In genomic region chr4:156185950-156186850, GRCm38 (mm10) we compare ENCODE assay signal across 8 mouse cellular contexts. TPM values are rescaled to one million over a fixed set of nuclear protein-coding genes. Genes with fewer than 3 reads are reported as not detected.
DNase-seq lines count a peak whose midpoint lies in the region; ATAC-seq and TF ChIP-seq lines count a peak whose summit lies in the region.

No protein-coding gene starts in this region.

- peaks cover 53% of the 10 kb centered on the region for H3K36me3 ChIP-seq in heart, embryonic 13.5 days
- peaks cover 13% of the 10 kb centered on the region; the same call in 1 of the 2 replicates for H3K36me3 ChIP-seq in forebrain, postnatal 0 days (ENCODE audit: insufficient read depth)
- H3K36me3 ChIP-seq in midbrain, embryonic 15.5 days (replicated peaks), result no peaks in the 10 kb centered on the region

- peaks cover 68% of the 10 kb centered on the region for H3K4me1 ChIP-seq in heart, embryonic 13.5 days
- peaks cover 13% of the 10 kb centered on the region for H3K4me1 ChIP-seq in cortical plate, adult 2 months (ENCODE audit: control insufficient read depth, insufficient read depth, low read length)
- peaks cover 68% of the 10 kb centered on the region for H3K4me1 ChIP-seq in forebrain, postnatal 0 days (ENCODE audit: insufficient read depth)
- H3K4me1 ChIP-seq in midbrain, embryonic 15.5 days, result peaks cover 83% of the 10 kb centered on the region

- no peak for DNase-seq in heart, adult 11 months
- DNase-seq in forebrain, postnatal 0 days, result peak; percentile 80
- DNase-seq in left cerebral cortex, postnatal 36 days (ENCODE audit: low spot score in 2 of 2), result peak; percentile 59 to 74
- no peak for DNase-seq in spleen, postnatal 14 days (ENCODE audit: low spot score in 2 of 2)

- no peaks in the 10 kb centered on the region for H3K27me3 ChIP-seq in heart, embryonic 13.5 days (replicated peaks)
- H3K27me3 ChIP-seq in forebrain, postnatal 0 days (ENCODE audit: insufficient read depth, low read length), result no peaks in the 10 kb centered on the region
- no peaks in the 10 kb centered on the region for H3K27me3 ChIP-seq in midbrain, embryonic 15.5 days (replicated peaks)

- no peak for TF ChIP-seq CTCF in cortical plate, adult 2 months (IDR thresholded peaks at IDR 0.05; ENCODE audit: extremely low read depth, insufficient read depth, low read length)
- peak; percentile 45 for TF ChIP-seq CTCF in forebrain, postnatal 0 days (IDR thresholded peaks at IDR 0.05; ENCODE audit: low read depth)

- intact Hi-C loops in left cerebral cortex, postnatal 36 days (cut with DNase I), result no loop called here

- peak overlapping the region; percentile 68 for H3K4me2 ChIP-seq in heart, embryonic 13.5 days
- H3K4me2 ChIP-seq in forebrain, postnatal 0 days (ENCODE audit: low read depth), result peak overlapping the region; percentile 87
- H3K4me2 ChIP-seq in midbrain, embryonic 15.5 days, result peak overlapping the region; percentile 76

- H3K27ac ChIP-seq in heart, embryonic 13.5 days (replicated peaks), result peak overlapping the region; percentile 64
- peak overlapping the region; percentile 77; the same call in 1 of the 2 replicates for H3K27ac ChIP-seq in cortical plate, adult 2 months (ENCODE audit: insufficient read depth, low read length)
- peak overlapping the region; percentile 86 for H3K27ac ChIP-seq in forebrain, postnatal 0 days (ENCODE audit: low read depth, low read length)
- peak overlapping the region; percentile 95 for H3K27ac ChIP-seq in midbrain, embryonic 15.5 days

- peak; percentile 58; the same call in 1 of the 2 replicates for TF ChIP-seq POLR2A in cortical plate, adult 2 months (IDR thresholded peaks at IDR 0.05; ENCODE audit: extremely low read depth, insufficient read depth, low read length)

- H3K4me3 ChIP-seq in heart, embryonic 13.5 days, result peak overlapping the region; percentile 47
- H3K4me3 ChIP-seq in cortical plate, adult 2 months (ENCODE audit: insufficient read depth, low read length), result peak overlapping the region; percentile 72
- peak overlapping the region; percentile 47 for H3K4me3 ChIP-seq in forebrain, postnatal 0 days (ENCODE audit: low read depth, low read length)
- peak overlapping the region; percentile 56 for H3K4me3 ChIP-seq in midbrain, embryonic 15.5 days

- H3K9ac ChIP-seq in heart, embryonic 13.5 days, result peak overlapping the region; percentile 81
- peak overlapping the region; percentile 74 for H3K9ac ChIP-seq in forebrain, postnatal 0 days
- peak overlapping the region; percentile 79 for H3K9ac ChIP-seq in midbrain, embryonic 15.5 days

- 6% methylated on average over 30 of the region's 31 CpGs for WGBS in heart, embryonic 13.5 days
- WGBS in forebrain, postnatal 0 days, result 3% methylated on average over 31 of the region's 31 CpGs
- WGBS in midbrain, embryonic 15.5 days, result 2% methylated on average over 31 of the region's 31 CpGs

- ATAC-seq in heart, embryonic 13.5 days (ENCODE audit: extremely low read depth, insufficient number of reproducible peaks, low FRiP score, low TSS enrichment), result no peak
- ATAC-seq in forebrain, postnatal 0 days, result peak; percentile 81
- ATAC-seq in midbrain, embryonic 15.5 days (replicated peaks), result peak; percentile 62
- no peak for ATAC-seq in CD4-positive, CD25-positive, alpha-beta regulatory T cell, adult 4 months

- H3K9me3 ChIP-seq in heart, embryonic 13.5 days, result no peaks in the 10 kb centered on the region
- H3K9me3 ChIP-seq in forebrain, postnatal 0 days (ENCODE audit: low read length), result no peaks in the 10 kb centered on the region
- H3K9me3 ChIP-seq in midbrain, embryonic 15.5 days, result no peaks in the 10 kb centered on the region

RNA-seq across cellular contexts. Expression of gene Agrn, which starts 11.1 kb away (rescaled TPM):
- 43.8 and 45.3 TPM in 2 replicates for polyA plus RNA-seq in heart, embryonic 13.5 days (2015; fragmentation: Nextera tagmentation; extraction: Ambion mirVana)
- polyA plus RNA-seq in cortical plate, adult 2 months (2012; rRNA removed), result 186 and 206 TPM in 2 replicates
- 218 and 261 TPM in 2 replicates for total RNA-seq in forebrain, postnatal 0 days (2014; rRNA removed)
- polyA plus RNA-seq in forebrain, postnatal 0 days (2015; fragmentation: Nextera tagmentation; extraction: Ambion mirVana), result 48.2 and 61.3 TPM in 2 replicates
- 100 to 1,000 TPM; 126 to 150 TPM for total RNA-seq in left cerebral cortex, postnatal 36 days (2021)
- 141 and 142 TPM in 2 replicates for polyA plus RNA-seq in midbrain, embryonic 15.5 days (2015; fragmentation: Nextera tagmentation; extraction: Ambion mirVana)
- 1 to 10 TPM; 3.6 to 3.9 TPM for polyA plus RNA-seq in CD4-positive, CD25-positive, alpha-beta regulatory T cell, adult 4 months (2017; shearing (Covaris generic))

RNA-seq across cellular contexts. Expression of gene Isg15, which starts 14.4 kb away (rescaled TPM):
- polyA plus RNA-seq in heart, embryonic 13.5 days (2015; fragmentation: Nextera tagmentation; extraction: Ambion mirVana), result 3.5 and 4.3 TPM in 2 replicates
- polyA plus RNA-seq in cortical plate, adult 2 months (2012; rRNA removed), result 5.6 and 8.8 TPM in 2 replicates
- total RNA-seq in forebrain, postnatal 0 days (2014; rRNA removed), result 1.4 and 2.2 TPM in 2 replicates
- polyA plus RNA-seq in forebrain, postnatal 0 days (2015; fragmentation: Nextera tagmentation; extraction: Ambion mirVana), result 2.4 and 3.4 TPM in 2 replicates
- 1 to 10 TPM; 1.5 to 1.9 TPM for total RNA-seq in left cerebral cortex, postnatal 36 days (2021)
- polyA plus RNA-seq in midbrain, embryonic 15.5 days (2015; fragmentation: Nextera tagmentation; extraction: Ambion mirVana), result 2.2 and 3.8 TPM in 2 replicates
- 10 to 100 TPM; 49.3 to 70.2 TPM for polyA plus RNA-seq in CD4-positive, CD25-positive, alpha-beta regulatory T cell, adult 4 months (2017; shearing (Covaris generic))

RNA-seq across cellular contexts. Expression of gene AW011738, which starts 16.9 kb away (rescaled TPM):
- polyA plus RNA-seq in heart, embryonic 13.5 days (2015; fragmentation: Nextera tagmentation; extraction: Ambion mirVana), result 3.2 and 3.3 TPM in 2 replicates
- 3.5 and 3.7 TPM in 2 replicates for polyA plus RNA-seq in cortical plate, adult 2 months (2012; rRNA removed)
- 3.5 and 5.7 TPM in 2 replicates for total RNA-seq in forebrain, postnatal 0 days (2014; rRNA removed)
- polyA plus RNA-seq in forebrain, postnatal 0 days (2015; fragmentation: Nextera tagmentation; extraction: Ambion mirVana), result 1.8 and 3.4 TPM in 2 replicates
- 1 to 10 TPM; 4.0 to 5.8 TPM for total RNA-seq in left cerebral cortex, postnatal 36 days (2021)
- 4.0 and 4.9 TPM in 2 replicates for polyA plus RNA-seq in midbrain, embryonic 15.5 days (2015; fragmentation: Nextera tagmentation; extraction: Ambion mirVana)
- polyA plus RNA-seq in CD4-positive, CD25-positive, alpha-beta regulatory T cell, adult 4 months (2017; shearing (Covaris generic)), result 10 to 100 TPM in 1 of 2 experiments, 1 to 10 TPM in 1; 8.0 to 10.5 TPM

RNA-seq across cellular contexts. Expression of gene Perm1, which starts 29.5 kb away (rescaled TPM):
- 2.7 and 3.0 TPM in 2 replicates for polyA plus RNA-seq in heart, embryonic 13.5 days (2015; fragmentation: Nextera tagmentation; extraction: Ambion mirVana)
- 0.57 and 0.65 TPM in 2 replicates for polyA plus RNA-seq in cortical plate, adult 2 months (2012; rRNA removed)
- total RNA-seq in forebrain, postnatal 0 days (2014; rRNA removed), result 1.1 and 1.3 TPM in 2 replicates
- 0.69 and 0.86 TPM in 2 replicates for polyA plus RNA-seq in forebrain, postnatal 0 days (2015; fragmentation: Nextera tagmentation; extraction: Ambion mirVana)
- total RNA-seq in left cerebral cortex, postnatal 36 days (2021), result under 1 TPM; 0.37 to 0.45 TPM
- polyA plus RNA-seq in midbrain, embryonic 15.5 days (2015; fragmentation: Nextera tagmentation; extraction: Ambion mirVana), result 2.2 and 2.4 TPM in 2 replicates
- polyA plus RNA-seq in CD4-positive, CD25-positive, alpha-beta regulatory T cell, adult 4 months (2017; shearing (Covaris generic)), result 1 to 10 TPM in 1 of 2 experiments, under 1 TPM in 1; 0.86 to 1.4 TPM

RNA-seq across cellular contexts. Expression of gene Plekhn1, which starts 48.5 kb away (rescaled TPM):
- 13.1 and 13.3 TPM in 2 replicates for polyA plus RNA-seq in heart, embryonic 13.5 days (2015; fragmentation: Nextera tagmentation; extraction: Ambion mirVana)
- 70.6 and 79.0 TPM in 2 replicates for polyA plus RNA-seq in cortical plate, adult 2 months (2012; rRNA removed)
- total RNA-seq in forebrain, postnatal 0 days (2014; rRNA removed), result 37.2 and 43.7 TPM in 2 replicates
- polyA plus RNA-seq in forebrain, postnatal 0 days (2015; fragmentation: Nextera tagmentation; extraction: Ambion mirVana), result 11.8 and 14.3 TPM in 2 replicates
- total RNA-seq in left cerebral cortex, postnatal 36 days (2021), result 10 to 100 TPM; 32.4 to 42.9 TPM
- polyA plus RNA-seq in midbrain, embryonic 15.5 days (2015; fragmentation: Nextera tagmentation; extraction: Ambion mirVana), result 29.1 and 30.1 TPM in 2 replicates
- polyA plus RNA-seq in CD4-positive, CD25-positive, alpha-beta regulatory T cell, adult 4 months (2017; shearing (Covaris generic)), result 1 to 10 TPM; 8.3 to 9.0 TPM

Comparison
In these comparisons a context has a peak if more than half of its experiments do, and no peak if none do; other contexts are left out.
1. ATAC-seq: peak in forebrain, postnatal 0 days (single experiment) and midbrain, embryonic 15.5 days (single experiment); none in heart, embryonic 13.5 days (single experiment) and CD4-positive, CD25-positive, alpha-beta regulatory T cell, adult 4 months (single experiment).
2. DNase-seq: peak in forebrain, postnatal 0 days (single experiment) and left cerebral cortex, postnatal 36 days (2 of 2); none in heart, adult 11 months (single experiment) and spleen, postnatal 14 days (0 of 2).
3. Peak in every context shown above with its lines, with median percentiles within 50 percentile points of each other: H3K27ac ChIP-seq, H3K4me2 ChIP-seq, H3K4me3 ChIP-seq and H3K9ac ChIP-seq.